Mouse (Mus musculus): ENCODE measurements around the gene Aff3. TPM values are rescaled to one million over a fixed set of nuclear protein-coding genes. Genes with fewer than 3 reads are reported as not detected.

Gene Aff3
- total RNA-seq, 1 experiment from 2014 or later: 189 TPM

DNA sequence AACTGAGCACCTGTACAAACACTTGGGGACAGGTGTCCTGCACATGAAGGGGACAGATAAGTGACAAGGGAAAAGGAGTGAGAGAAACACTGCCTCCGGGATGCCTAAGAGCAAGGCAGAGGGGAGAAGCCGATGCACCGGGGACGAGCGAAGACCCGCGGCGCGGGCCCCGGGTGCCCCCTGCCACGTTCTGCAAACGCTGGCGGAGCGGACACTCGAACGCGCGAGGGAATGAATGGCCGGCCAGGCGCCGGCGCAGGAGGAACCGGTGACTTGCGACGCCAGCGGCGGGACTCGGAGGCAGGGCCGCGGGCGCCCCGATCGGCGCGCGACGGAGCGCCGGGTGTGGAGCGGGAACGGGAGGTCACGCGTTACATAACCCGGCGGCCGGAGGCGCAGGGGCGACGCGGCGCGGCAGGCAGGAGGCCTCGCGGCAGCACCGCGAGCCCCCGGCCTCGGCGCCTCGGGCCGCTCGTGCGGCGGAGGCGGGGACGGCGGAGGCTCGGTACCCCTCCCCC lies 535.8 kb downstream of the Aff3 start:
- ATAC-seq (ENCODE audit: extremely low read depth, insufficient number of reproducible peaks, low FRiP score, poor library complexity, severe bottlenecking): peak; percentile 11; the same call in 1 of the 2 replicates

Other genes starting within 250 kb of the Aff3 start
- gene Lonrf2, start 171.8 kb upstream of the Aff3 start, total RNA-seq (2017): not detected in 2 replicates
- gene Chst10, start 233.2 kb upstream of the Aff3 start, total RNA-seq (2017): 7.2 and 8.6 TPM in 2 replicates

Data from neutrophil, adult 5-6 weeks (primary cell).